Mouse (Mus musculus): ENCODE results near the gene Lrrc74a. TPM values are rescaled to one million over a fixed set of nuclear protein-coding genes. Genes with fewer than 3 reads are reported as not detected.

The Lrrc74a gene
- total and polyA plus RNA-seq, 3 experiments, result not detected

GRCm38 (mm10) chr12:86697996-86698395 lies 36.2 kb upstream of the Lrrc74a start:
- DNase-seq (ENCODE audit: extremely low read depth), result no peak
- Histone ChIP-seq H3K4me1 (ENCODE audit: control insufficient read depth in 1 of 2, insufficient read depth in 2 of 2) (peaks cover 14 to 33% of the 10 kb centered on the region in 2 experiments), H3K4me2 (ENCODE audit: insufficient read depth, low read depth, poor library complexity, severe bottlenecking) (no peak overlapping the region), H3K79me2 (replicated peaks; ENCODE audit: control insufficient read depth, extremely low read depth, insufficient read depth, poor library complexity, severe bottlenecking) (no peaks in the 10 kb centered on the region), H3K27me3 (replicated peaks) (no peaks in the 10 kb centered on the region), H3K9ac (ENCODE audit: insufficient read depth, low read depth) (no peak overlapping the region), H3K27ac (ENCODE audit: insufficient read depth, low read depth) (no peak overlapping the region), H3K4me3 (replicated peaks in 1 of 3; ENCODE audit: low read depth in 2 of 3, low read length in 2 of 3, poor library complexity in 1 of 3) (no peak overlapping the region), H3K9me3 (replicated peaks; ENCODE audit: low read length) (peaks cover 6% of the 10 kb centered on the region), H3K36me3 (replicated peaks in 1 of 2; ENCODE audit: control insufficient read depth in 1 of 2, insufficient read depth in 1 of 2, low read length in 1 of 2) (peaks cover 0 to 19% of the 10 kb centered on the region in 2 experiments)
- TF ChIP-seq CTCF (conservative IDR thresholded peaks at IDR 0.05 in 1 of 2, IDR thresholded peaks at IDR 0.05 in 1 of 2; ENCODE audit: low read depth in 2 of 2, low read length in 2 of 2), result no peak
- no peak for TF ChIP-seq HCFC1 (IDR thresholded peaks at IDR 0.05; ENCODE audit: low read depth, low read length)
- TF ChIP-seq MYC (IDR thresholded peaks at IDR 0.05; ENCODE audit: low read depth, low read length), result no peak
- TF ChIP-seq BHLHE40 (IDR thresholded peaks at IDR 0.05; ENCODE audit: low read depth, low read length), result no peak
- no peak for TF ChIP-seq MXI1 (IDR thresholded peaks at IDR 0.05; ENCODE audit: low read depth, low read length)
- no peak for TF ChIP-seq SMC3 (IDR thresholded peaks at IDR 0.05; ENCODE audit: low read depth, low read length)
- TF ChIP-seq JUND (conservative IDR thresholded peaks at IDR 0.05; ENCODE audit: low read depth, low read length), result no peak
- TF ChIP-seq JUN (IDR thresholded peaks at IDR 0.05; ENCODE audit: insufficient read depth, low read depth, low read length), result no peak
- no peak for TF ChIP-seq MAX (IDR thresholded peaks at IDR 0.05; ENCODE audit: low read length)
- TF ChIP-seq KAT2A (IDR thresholded peaks at IDR 0.05; ENCODE audit: insufficient replicate concordance, low read length), result no peak
- no peak for TF ChIP-seq UBTF (IDR thresholded peaks at IDR 0.05; ENCODE audit: low read depth, low read length)
- TF ChIP-seq CHD2 (IDR thresholded peaks at IDR 0.05; ENCODE audit: low read length), result no peak
- no peak for TF ChIP-seq CHD1 (IDR thresholded peaks at IDR 0.05; ENCODE audit: low read depth, low read length)
- TF ChIP-seq PAX5 (IDR thresholded peaks at IDR 0.05; ENCODE audit: low read length), result no peak
- no peak for TF ChIP-seq ZC3H11A (IDR thresholded peaks at IDR 0.05; ENCODE audit: low read depth, low read length)
- no peak for TF ChIP-seq TCF12 (IDR thresholded peaks at IDR 0.05; ENCODE audit: low read depth, low read length)
- TF ChIP-seq MAFK (IDR thresholded peaks at IDR 0.05; ENCODE audit: insufficient replicate concordance, low read length), result no peak
- no peak for TF ChIP-seq POLR2AphosphoS2 (IDR thresholded peaks at IDR 0.05; ENCODE audit: low read depth, low read length)
- TF ChIP-seq ETS1 (conservative IDR thresholded peaks at IDR 0.05; ENCODE audit: low read depth, low read length), result no peak
- no peak for TF ChIP-seq NELFE (IDR thresholded peaks at IDR 0.05; ENCODE audit: low read depth, low read length)
- in situ Hi-C loops (cut with MboI; ENCODE audit: low pct_ligation_motif_present, low pct_unique_long_range_greater_than_20kb, low sequenced_read_pairs) (no loop called here), dilution Hi-C loops (cut with MboI; ENCODE audit: extremely low pct_ligation_motif_present, extremely low pct_unique_long_range_greater_than_20kb, low sequenced_read_pairs) (no loop called here)

DNA sequence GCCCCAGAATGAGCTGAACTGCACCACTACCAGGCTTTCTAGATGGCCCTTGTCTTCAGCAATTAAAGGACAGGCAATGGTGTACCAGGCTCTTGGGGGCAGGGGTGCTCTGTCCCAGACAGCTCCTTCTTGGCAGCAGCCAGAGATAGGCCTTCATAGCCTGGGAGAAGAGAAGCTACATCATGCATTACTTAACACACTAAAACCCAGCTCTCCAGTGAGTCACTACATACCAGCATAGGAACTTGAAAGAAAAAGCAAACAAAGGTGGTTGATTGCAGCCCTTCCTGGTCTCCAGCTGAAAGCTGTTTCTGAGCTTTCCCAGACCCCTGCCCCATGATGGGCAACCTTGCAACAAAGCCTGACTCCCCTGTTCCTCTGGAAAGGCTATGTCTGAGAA lies 35.6 kb upstream of the Lrrc74a start:
- dilution Hi-C loops (cut with MboI; ENCODE audit: extremely low pct_ligation_motif_present, extremely low pct_unique_long_range_greater_than_20kb, low sequenced_read_pairs) (no loop called here), in situ Hi-C loops (cut with MboI; ENCODE audit: low pct_ligation_motif_present, low pct_unique_long_range_greater_than_20kb, low sequenced_read_pairs) (no loop called here)
- H3K36me3 ChIP-seq (replicated peaks in 1 of 2; ENCODE audit: control insufficient read depth in 1 of 2, insufficient read depth in 1 of 2, low read length in 1 of 2), result peaks cover 0 to 25% of the 10 kb centered on the region in 2 experiments
- H3K4me2 ChIP-seq (ENCODE audit: insufficient read depth, low read depth, poor library complexity, severe bottlenecking), result no peak overlapping the region
- no peak overlapping the region for H3K9ac ChIP-seq (ENCODE audit: insufficient read depth, low read depth)
- peaks cover 12 to 27% of the 10 kb centered on the region in 2 experiments for H3K4me1 ChIP-seq (ENCODE audit: control insufficient read depth in 1 of 2, insufficient read depth in 2 of 2)
- H3K27ac ChIP-seq (ENCODE audit: insufficient read depth, low read depth), result no peak overlapping the region
- no peaks in the 10 kb centered on the region for H3K79me2 ChIP-seq (replicated peaks; ENCODE audit: control insufficient read depth, extremely low read depth, insufficient read depth, poor library complexity, severe bottlenecking)
- H3K4me3 ChIP-seq (replicated peaks in 1 of 3; ENCODE audit: low read depth in 2 of 3, low read length in 2 of 3, poor library complexity in 1 of 3), result no peak overlapping the region
- TF ChIP-seq POLR2A (IDR thresholded peaks at IDR 0.05; ENCODE audit: low read depth, low read length), result no peak
- no peak for DNase-seq (ENCODE audit: extremely low read depth)
- H3K27me3 ChIP-seq (replicated peaks), result no peaks in the 10 kb centered on the region
- peaks cover 6% of the 10 kb centered on the region for H3K9me3 ChIP-seq (replicated peaks; ENCODE audit: low read length)

All from CH12.LX (cell line).